Mouse (Mus musculus) lung, embryonic 16.5 days (tissue): Measurements from ENCODE around the gene Nosip. TPM values are rescaled to one million over a fixed set of nuclear protein-coding genes. Genes with fewer than 3 reads are reported as not detected.
"Not testable (repeated sequence)": the region's sequence is repeated elsewhere in the genome, so short reads cannot be mapped to it uniquely, and the experiment has no call there.

Experiments
- ATAC-seq: fragments of 200-750 bp; cut with Nextera tagmentation; 2 replicates; pipeline ENCODE4 v1.8.0; 2017; ENCODE audit warnings: low read depth, mild to moderate bottlenecking, moderate library complexity
- H3K27ac ChIP-seq: fragments of 300-500 bp; sonication (generic); 2 replicates; pipeline ENCODE4 v1.5.1; 2014; ENCODE audit warnings: mild to moderate bottlenecking, control low read depth, low read length
- H3K27me3 ChIP-seq: fragments of 300-500 bp; sonication (generic); 2 replicates; pipeline ENCODE4 v1.6.1; 2014; ENCODE audit warnings: low read depth, low read length, mixed read lengths; ENCODE audit not compliant: control insufficient read depth, insufficient read depth
- H3K36me3 ChIP-seq: fragments of 300-500 bp; sonication (generic); 2 replicates; pipeline ENCODE4 v1.6.1; 2014; ENCODE audit warnings: low read length; ENCODE audit not compliant: control insufficient read depth, insufficient read depth
- H3K4me1 ChIP-seq: fragments of 300-500 bp; sonication (generic); replicated peaks from 2 replicates; pipeline ENCODE4 v1.6.1; 2014; ENCODE audit warnings: low read length, mixed read lengths; ENCODE audit not compliant: control insufficient read depth, insufficient read depth
- H3K4me2 ChIP-seq: fragments of 300-500 bp; sonication (generic); 2 replicates; pipeline ENCODE4 v1.6.1; 2014; ENCODE audit warnings: low read depth, low read length, control low read depth
- H3K4me3 ChIP-seq: fragments of 300-500 bp; sonication (generic); 2 replicates; pipeline ENCODE4 v1.5.1; 2014; ENCODE audit warnings: mild to moderate bottlenecking, low read length, control low read depth
- H3K9ac ChIP-seq: fragments of 300-500 bp; sonication (generic); 2 replicates; pipeline ENCODE4 v1.6.1; 2014; ENCODE audit warnings: low read length, control low read depth
- H3K9me3 ChIP-seq: fragments of 300-500 bp; sonication (generic); 2 replicates; pipeline ENCODE4 v1.6.1; 2016; ENCODE audit warnings: low read length; ENCODE audit not compliant: control insufficient read depth
- WGBS: fragments of 180-500 bp; shearing (Covaris S2); extraction: QIAGEN DNeasy Blood & Tissue Kit; methylation state at CpG from one replicate; pipeline ENCODE4 v1.1.7; 2014; 5-methylcytosine and 5-hydroxymethylcytosine counted together
- microRNA counts: library from miRNA; unstranded; fragments of <30 nt; microRNA quantifications from one replicate; lab custom pipeline; 2016
- microRNA-seq: library from miRNA; unstranded; fragments of <30 nt; microRNA quantifications from one replicate; pipeline ENCODE4, GENCODE M21; 2016
- polyA plus RNA-seq: library from polyadenylated mRNA; unstranded; fragments of >200 nt; fragmentation: Nextera tagmentation; extraction: Ambion mirVana; gene quantifications from 2 replicates; pipeline ENCODE4 v1.2.1, GENCODE M21; 2015

Gene Nosip
- polyA plus RNA-seq, 1 experiment from 2014 or later, result 72.5 TPM

DNA sequence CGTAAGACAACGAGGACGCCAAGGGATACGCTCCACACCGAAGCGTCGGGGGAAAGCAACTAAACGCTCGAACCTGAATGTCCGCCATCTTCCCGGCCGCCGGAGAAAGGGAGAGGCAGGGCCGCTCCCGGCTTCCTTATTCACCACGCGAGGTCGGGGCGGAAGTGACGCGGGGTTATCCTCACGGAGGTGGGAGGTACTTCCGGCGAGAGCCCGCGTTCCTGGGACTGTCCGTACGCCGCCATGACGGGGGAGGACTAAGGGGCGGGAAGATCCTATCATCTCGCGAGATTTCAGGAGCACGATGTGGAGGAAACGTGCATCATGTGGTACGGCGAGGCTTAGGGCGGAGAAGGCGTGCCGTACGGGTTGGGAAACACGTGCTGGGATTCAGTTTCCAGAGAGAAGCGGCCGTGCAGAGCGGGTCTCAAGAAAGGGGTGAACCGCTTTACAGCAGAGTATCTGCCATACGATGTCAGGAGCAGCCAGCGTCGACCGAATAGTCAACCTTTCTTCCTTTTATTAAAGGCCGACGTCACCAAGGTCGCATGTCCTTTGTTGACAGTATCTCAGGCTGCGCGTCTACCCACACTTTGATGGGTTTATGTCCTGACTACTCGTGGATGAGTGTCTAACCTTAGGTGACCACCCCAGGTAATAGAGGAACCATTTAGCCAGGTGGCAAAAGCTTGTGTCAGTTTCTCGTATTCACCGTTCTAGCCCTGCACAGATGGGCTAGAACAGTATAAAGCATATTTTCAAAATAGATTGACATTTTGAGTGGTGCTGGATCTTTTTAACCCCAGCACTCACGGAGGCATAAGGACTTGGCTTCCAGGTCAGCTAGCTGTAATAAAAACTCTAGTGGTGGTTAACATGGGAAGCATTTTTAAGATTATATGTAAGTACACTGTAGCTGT lies 62.3 kb downstream of the Nosip start, which contains the start of gene Rps11:
TSS of gene Rps11 (minus strand) at position 216 of the 920 bp plus-strand sequence.
- Histone ChIP-seq H3K27me3 (no peaks in the 10 kb centered on the region), H3K9ac (peak within 1 kb of the TSS; percentile 95), H3K4me1 (peaks cover 45% of the 10 kb centered on the region), H3K4me2 (peak within 1 kb of the TSS; percentile 74), H3K27ac (peak within 1 kb of the TSS; percentile 76), H3K36me3 (peaks cover 59% of the 10 kb centered on the region), H3K9me3 (no peaks in the 10 kb centered on the region), H3K4me3 (peak within 1 kb of the TSS; percentile 82)
- WGBS, result under 1% methylated on average over 59 of the region's 59 CpGs
- ATAC-seq, result peak; percentile 85

DNA sequence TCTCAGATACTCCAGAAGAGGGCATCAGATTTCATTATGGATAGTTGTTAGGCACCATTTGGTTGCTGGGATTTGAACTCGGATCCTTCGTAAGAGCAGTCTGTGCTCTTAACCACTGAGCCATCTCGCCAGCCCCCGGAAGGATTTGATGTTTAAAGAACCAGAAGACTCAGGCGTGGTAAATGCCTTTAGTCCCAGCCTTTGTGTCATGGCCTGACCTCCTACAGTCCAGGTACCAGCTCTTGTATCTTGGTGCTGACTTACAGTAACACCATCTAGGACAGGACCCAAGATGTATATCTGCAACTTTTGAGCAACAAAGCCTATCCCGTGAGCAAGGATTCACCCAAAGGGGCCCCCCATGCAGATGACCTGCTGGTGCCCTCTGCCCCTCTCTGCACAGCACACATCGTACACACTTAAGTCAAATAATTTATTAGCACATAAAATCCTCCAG lies 62.9 kb downstream of the Nosip start:
- Histone ChIP-seq H3K4me3 (no peak overlapping the region; the same call in 1 of the 2 replicates), H3K9ac (no peak overlapping the region; the same call in 1 of the 2 replicates), H3K4me2 (no peak overlapping the region), H3K4me1 (peaks cover 51% of the 10 kb centered on the region), H3K27me3 (no peaks in the 10 kb centered on the region), H3K9me3 (no peaks in the 10 kb centered on the region), H3K36me3 (peaks cover 57% of the 10 kb centered on the region), H3K27ac (peak overlapping the region; percentile 16; the same call in 1 of the 2 replicates)
- WGBS, result 19% methylated on average over 7 of the region's 7 CpGs
- no peak for ATAC-seq

GRCm38 (mm10) chr7:45125649-45126048 lies 63.4 kb downstream of the Nosip start:
- H3K27me3 ChIP-seq, H3K9ac ChIP-seq, ATAC-seq, H3K27ac ChIP-seq, H3K4me3 ChIP-seq, H3K9me3 ChIP-seq, H3K4me2 ChIP-seq: not testable (repeated sequence)
- H3K36me3 ChIP-seq, result peaks cover 52% of the 10 kb centered on the region
- WGBS, result 66% methylated on average over 5 of the region's 5 CpGs
- H3K4me1 ChIP-seq, result peaks cover 51% of the 10 kb centered on the region

- peak overlapping the region; percentile 83 for H3K27ac ChIP-seq
- H3K4me3 ChIP-seq, result peak overlapping the region; percentile 78
- H3K4me1 ChIP-seq, result peaks cover 46% of the 10 kb centered on the region
- WGBS, result 65% methylated on average over 17 of the region's 17 CpGs
- H3K27me3 ChIP-seq, result no peaks in the 10 kb centered on the region
- H3K4me2 ChIP-seq, result peak overlapping the region; percentile 96
- no peaks in the 10 kb centered on the region for H3K9me3 ChIP-seq
- peaks cover 45% of the 10 kb centered on the region for H3K36me3 ChIP-seq
- H3K9ac ChIP-seq, result peak overlapping the region; percentile 97
- ATAC-seq, result no peak
These were observed 64.1 kb downstream of the Nosip start for GRCm38 (mm10) chr7:45126147-45126843.

- peak overlapping the region; percentile 96 for H3K4me2 ChIP-seq
- peak overlapping the region; percentile 83 for H3K27ac ChIP-seq
- H3K9me3 ChIP-seq, result no peaks in the 10 kb centered on the region
- peaks cover 39% of the 10 kb centered on the region for H3K4me1 ChIP-seq
- WGBS, result 16% methylated on average over 21 of the region's 21 CpGs
- peak overlapping the region; percentile 97 for H3K9ac ChIP-seq
- H3K27me3 ChIP-seq, result no peaks in the 10 kb centered on the region
- H3K4me3 ChIP-seq, result peak overlapping the region; percentile 78
- peaks cover 38% of the 10 kb centered on the region for H3K36me3 ChIP-seq
- ATAC-seq, result no peak
These were observed 64.8 kb downstream of the Nosip start for GRCm38 (mm10) chr7:45126844-45127699.

MicroRNA genes within 50 kb of the gene (microRNA counts, 519-probe panel; counts per million panel counts)
- microRNA mmu-miR-150 (lab: Ali Mortazavi, UCI), result 3,071 counts per million, percentile 59 among the panel's probes with 10 or more counts

Small RNA genes lying within 50 kb of the gene (microRNA-seq; reads per million reads assigned to microRNA genes)
- gene Mir150 (49.8 reads per million, percentile 42 among the genes with 10 or more reads in this experiment), gene Mir5121 (10.1 reads per million, percentile 24 among the genes with 10 or more reads in this experiment), gene Mir7054 (not detected)

Other genes starting within 250 kb of the Nosip start
- gene Nup62, start 246.3 kb upstream of the Nosip start, polyA plus RNA-seq, result 88.6 and 98.6 TPM in 2 replicates
- gene Il4i1, start 246.0 kb upstream of the Nosip start, polyA plus RNA-seq, result 1.4 and 1.7 TPM in 2 replicates
- 3.3 and 3.5 TPM in 2 replicates for gene Atf5, start 245.8 kb upstream of the Nosip start, polyA plus RNA-seq
- gene Akt1s1, start 213.4 kb upstream of the Nosip start, polyA plus RNA-seq, result 92.3 and 95.6 TPM in 2 replicates
- gene Tbc1d17, start 213.3 kb upstream of the Nosip start, polyA plus RNA-seq, result 83.7 and 84.4 TPM in 2 replicates
- 38.0 and 39.0 TPM in 2 replicates for gene Pnkp, start 205.3 kb upstream of the Nosip start, polyA plus RNA-seq
- 302 and 307 TPM in 2 replicates for gene Ptov1, start 192.6 kb upstream of the Nosip start, polyA plus RNA-seq
- gene Med25, start 169.7 kb upstream of the Nosip start, polyA plus RNA-seq, result 97.3 and 102 TPM in 2 replicates
- 22.4 and 24.3 TPM in 2 replicates for gene Fuz, start 166.3 kb upstream of the Nosip start, polyA plus RNA-seq
- 58.2 and 63.7 TPM in 2 replicates for gene Ap2a1, start 132.9 kb upstream of the Nosip start, polyA plus RNA-seq
- gene Tsks, start 119.2 kb upstream of the Nosip start, polyA plus RNA-seq, result 0.15 and 0.44 TPM in 2 replicates
- 17.1 and 17.5 TPM in 2 replicates for gene Cpt1c, start 87.6 kb upstream of the Nosip start, polyA plus RNA-seq
- 413 and 457 TPM in 2 replicates for gene Prmt1, start 75.9 kb upstream of the Nosip start, polyA plus RNA-seq
- 96.5 and 108 TPM in 2 replicates for gene Irf3, start 64.8 kb upstream of the Nosip start, polyA plus RNA-seq
- gene Bcl2l12, start 63.7 kb upstream of the Nosip start, polyA plus RNA-seq, result 62.0 and 64.5 TPM in 2 replicates
- gene Scaf1, start 46.1 kb upstream of the Nosip start, polyA plus RNA-seq, result 28.9 and 30.7 TPM in 2 replicates
- gene Rras, start 44.5 kb upstream of the Nosip start, polyA plus RNA-seq, result 54.6 and 59.7 TPM in 2 replicates
- gene Prr12, start 9.5 kb upstream of the Nosip start, polyA plus RNA-seq, result 9.2 TPM in 2 replicates
- gene Prrg2, start 248 bp downstream of the Nosip start, polyA plus RNA-seq, result 28.7 and 31.9 TPM in 2 replicates
- gene Rcn3, start 29.8 kb downstream of the Nosip start, polyA plus RNA-seq, result 308 and 326 TPM in 2 replicates
- gene Fcgrt, start 41.4 kb downstream of the Nosip start, polyA plus RNA-seq, result 93.7 and 97.1 TPM in 2 replicates
- 1,430 and 1,443 TPM in 2 replicates for gene Rps11, start 62.0 kb downstream of the Nosip start, polyA plus RNA-seq
- 1,289 and 1,305 TPM in 2 replicates for gene Rpl13a, start 66.3 kb downstream of the Nosip start, polyA plus RNA-seq
- 0.31 and 0.60 TPM in 2 replicates for gene Gm45713, start 73.8 kb downstream of the Nosip start, polyA plus RNA-seq
- 2.4 and 3.0 TPM in 2 replicates for gene Flt3l, start 74.0 kb downstream of the Nosip start, polyA plus RNA-seq
- gene Pih1d1, start 91.9 kb downstream of the Nosip start, polyA plus RNA-seq, result 99.2 and 100 TPM in 2 replicates
- gene Aldh16a1, start 92.2 kb downstream of the Nosip start, polyA plus RNA-seq, result 55.4 and 57.4 TPM in 2 replicates
- 0.34 and 0.99 TPM in 2 replicates for gene Slc17a7, start 101.5 kb downstream of the Nosip start, polyA plus RNA-seq
- not detected in 2 replicates for gene Gfy, start 117.1 kb downstream of the Nosip start, polyA plus RNA-seq
- not detected in 2 replicates for gene Pth2, start 118.6 kb downstream of the Nosip start, polyA plus RNA-seq
- 1.3 TPM in 2 replicates for gene Ccdc155, start 142.5 kb downstream of the Nosip start, polyA plus RNA-seq
- gene Dkkl1, start 149.7 kb downstream of the Nosip start, polyA plus RNA-seq, result 0.84 and 1.6 TPM in 2 replicates
- 134 and 148 TPM in 2 replicates for gene Tead2, start 153.3 kb downstream of the Nosip start, polyA plus RNA-seq
- gene Cd37, start 176.7 kb downstream of the Nosip start, polyA plus RNA-seq, result 3.0 and 4.6 TPM in 2 replicates
- gene Slc6a16, start 178.7 kb downstream of the Nosip start, polyA plus RNA-seq, result 0.23 TPM in 1 of 2 replicates, not detected in the other
- gene Slc6a21, start 215.1 kb downstream of the Nosip start, polyA plus RNA-seq, result not detected in 2 replicates